Mouse (Mus musculus) kidney, adult 2 months (tissue): Measurements from ENCODE around the gene Gramd2.

Experiments used
- CTCF ChIP-seq: fragments of 200-500 bp; conservative IDR thresholded peaks from 2 replicates; pipeline ENCODE4 v1.5.1; 2011; ENCODE audit warnings: low read depth, mild to moderate bottlenecking, control low read depth, low read length, moderate library complexity, mixed read lengths; ENCODE audit not compliant: insufficient read depth, insufficient read length
- POLR2A ChIP-seq: fragments of 200-500 bp; IDR thresholded peaks from one replicate; pipeline ENCODE4 v1.6.1; 2011; ENCODE audit warnings: low read depth, low read length, control low read depth

- TF ChIP-seq CTCF = no peak
- no peak for TF ChIP-seq POLR2A
Observed at GRCm38 (mm10) chr9:59687416-59688046, 7.6 kb downstream of the Gramd2 start.
